Comparison of ENCODE assay signal across 15 mouse cellular contexts in genomic region chr13:95647248-95647647, GRCm38 (mm10). TPM values are rescaled to one million over a fixed set of nuclear protein-coding genes. Genes with fewer than 3 reads are reported as not detected.
DNase-seq lines count a peak whose midpoint lies in the region; ATAC-seq and TF ChIP-seq lines count a peak whose summit lies in the region.
"Had no signal": no experiment of that assay in that cellular context is flagged by ENCODE, and none has a peak within 500 bp of the region (broad histone marks: within the 10 kb centered on the region; RNA-seq: fewer than 3 reads in every experiment).

No protein-coding gene starts in this region.

- H3K4me1 ChIP-seq in heart, embryonic 11.5 days (ENCODE audit: control insufficient read depth, insufficient read depth, low read length) = peaks cover 23% of the 10 kb centered on the region
- H3K4me1 ChIP-seq in kidney, embryonic 15.5 days = peaks cover 17% of the 10 kb centered on the region
- H3K4me1 ChIP-seq in embryonic facial prominence, embryonic 15.5 days = peaks cover 15% of the 10 kb centered on the region
- H3K4me1 ChIP-seq in limb, embryonic 13.5 days = peaks cover 24% of the 10 kb centered on the region
- no peaks in the 10 kb centered on the region for H3K4me1 ChIP-seq in lung, postnatal 0 days (ENCODE audit: insufficient read depth, low read depth, low read length)

- no peak for TF ChIP-seq CTCF in lung, postnatal 0 days (IDR thresholded peaks at IDR 0.05)

- no peak overlapping the region for H3K9ac ChIP-seq in heart, embryonic 11.5 days (ENCODE audit: low read depth, low read length)
- H3K9ac ChIP-seq in kidney, embryonic 15.5 days = no peak overlapping the region
- H3K9ac ChIP-seq in embryonic facial prominence, embryonic 15.5 days = no peak overlapping the region
- no peak overlapping the region for H3K9ac ChIP-seq in limb, embryonic 13.5 days
- H3K9ac ChIP-seq in lung, postnatal 0 days (replicated peaks; ENCODE audit: low read depth) = no peak overlapping the region
- H3K9ac ChIP-seq: neural tube, embryonic 13.5 days had no signal

- no peaks in the 10 kb centered on the region for H3K27me3 ChIP-seq in heart, embryonic 11.5 days (ENCODE audit: control insufficient read depth, insufficient read depth, low read length)
- no peaks in the 10 kb centered on the region for H3K27me3 ChIP-seq in kidney, embryonic 15.5 days
- H3K27me3 ChIP-seq in embryonic facial prominence, embryonic 15.5 days = no peaks in the 10 kb centered on the region
- no peaks in the 10 kb centered on the region for H3K27me3 ChIP-seq in limb, embryonic 13.5 days
- H3K27me3 ChIP-seq in lung, postnatal 0 days (replicated peaks; ENCODE audit: insufficient read depth, low read length) = no peaks in the 10 kb centered on the region
- H3K27me3 ChIP-seq: neural tube, embryonic 13.5 days had no signal

- no peak for DNase-seq in heart, adult 11 months
- no peak for DNase-seq in kidney, adult 8-10 months
- DNase-seq in lung, postnatal 0 days (ENCODE audit: low spot score) = no peak
- no peak for DNase-seq in cerebellum, adult 9-11 months
- DNase-seq: cerebellum, postnatal 25 days; lung, postnatal 10 days; right cerebral cortex, postnatal 25 days had no signal

- no peaks in the 10 kb centered on the region for H3K36me3 ChIP-seq in heart, embryonic 11.5 days (ENCODE audit: control insufficient read depth, insufficient read depth, low read length)
- H3K36me3 ChIP-seq in kidney, embryonic 15.5 days = no peaks in the 10 kb centered on the region
- H3K36me3 ChIP-seq in embryonic facial prominence, embryonic 15.5 days = peaks cover 8% of the 10 kb centered on the region; the same call in 1 of the 2 replicates
- peaks cover 18% of the 10 kb centered on the region; the same call in 1 of the 2 replicates for H3K36me3 ChIP-seq in limb, embryonic 13.5 days
- no peaks in the 10 kb centered on the region for H3K36me3 ChIP-seq in lung, postnatal 0 days (ENCODE audit: insufficient read depth, low read length)
- H3K36me3 ChIP-seq: neural tube, embryonic 13.5 days had no signal

- no peak overlapping the region for H3K4me3 ChIP-seq in heart, embryonic 11.5 days (ENCODE audit: low read depth, low read length)
- H3K4me3 ChIP-seq in kidney, embryonic 15.5 days (replicated peaks) = no peak overlapping the region
- no peak overlapping the region for H3K4me3 ChIP-seq in embryonic facial prominence, embryonic 15.5 days (replicated peaks)
- H3K4me3 ChIP-seq in limb, embryonic 13.5 days = no peak overlapping the region
- no peak overlapping the region for H3K4me3 ChIP-seq in lung, postnatal 0 days (ENCODE audit: low read depth, low read length)
- H3K4me3 ChIP-seq: neural tube, embryonic 13.5 days had no signal

- WGBS in heart, embryonic 11.5 days (ENCODE audit: insufficient replicate concordance) = 44% methylated on average over 4 of the region's 4 CpGs
- 24% methylated on average over 4 of the region's 4 CpGs for WGBS in kidney, embryonic 15.5 days
- 45% methylated on average over 4 of the region's 4 CpGs for WGBS in embryonic facial prominence, embryonic 15.5 days
- WGBS in limb, embryonic 13.5 days = 25% methylated on average over 4 of the region's 4 CpGs
- 65% methylated on average over 4 of the region's 4 CpGs for WGBS in lung, postnatal 0 days

- ATAC-seq in heart, embryonic 11.5 days (replicated peaks; ENCODE audit: insufficient number of reproducible peaks, low FRiP score, low TSS enrichment) = 0 out of 2 replicates have a peak, but pooled peaks have one; percentile 10
- ATAC-seq in kidney, embryonic 15.5 days (replicated peaks; ENCODE audit: low FRiP score) = peak; percentile 55
- ATAC-seq in embryonic facial prominence, embryonic 15.5 days (ENCODE audit: insufficient number of reproducible peaks, low FRiP score, low TSS enrichment, low read depth) = no peak
- ATAC-seq in limb, embryonic 13.5 days (ENCODE audit: low FRiP score, low read depth) = no peak
- ATAC-seq in lung, postnatal 0 days = no peak
- ATAC-seq: activated CD4-positive, CD25-positive, alpha-beta regulatory T cell, adult 4 months; forebrain, embryonic 14.5 days; intestine, embryonic 16.5 days had no signal

- H3K4me2 ChIP-seq in heart, embryonic 11.5 days = no peak overlapping the region
- no peak overlapping the region for H3K4me2 ChIP-seq in kidney, embryonic 15.5 days
- H3K4me2 ChIP-seq in embryonic facial prominence, embryonic 15.5 days (replicated peaks) = no peak overlapping the region
- no peak overlapping the region for H3K4me2 ChIP-seq in limb, embryonic 13.5 days (replicated peaks)
- H3K4me2 ChIP-seq in lung, postnatal 0 days (replicated peaks; ENCODE audit: low read depth, low read length) = no peak overlapping the region
- H3K4me2 ChIP-seq: neural tube, embryonic 13.5 days had no signal

- no peaks in the 10 kb centered on the region for H3K9me3 ChIP-seq in heart, embryonic 11.5 days (replicated peaks; ENCODE audit: control insufficient read depth, low read length)
- H3K9me3 ChIP-seq in kidney, embryonic 15.5 days (replicated peaks) = no peaks in the 10 kb centered on the region
- no peaks in the 10 kb centered on the region for H3K9me3 ChIP-seq in embryonic facial prominence, embryonic 15.5 days (replicated peaks)
- H3K9me3 ChIP-seq in limb, embryonic 13.5 days = no peaks in the 10 kb centered on the region
- no peaks in the 10 kb centered on the region for H3K9me3 ChIP-seq in lung, postnatal 0 days (ENCODE audit: low read length)
- H3K9me3 ChIP-seq: neural tube, embryonic 13.5 days had no signal

- no peak for TF ChIP-seq EP300 in lung, postnatal 0 days (IDR thresholded peaks at IDR 0.05)

- peak overlapping the region; percentile 18; the same call in 1 of the 2 replicates for H3K27ac ChIP-seq in heart, embryonic 11.5 days (ENCODE audit: low read depth, low read length)
- peak overlapping the region; percentile 86 for H3K27ac ChIP-seq in kidney, embryonic 15.5 days
- H3K27ac ChIP-seq in embryonic facial prominence, embryonic 15.5 days (replicated peaks) = peak overlapping the region; percentile 29; the same call in 1 of the 2 replicates
- H3K27ac ChIP-seq in limb, embryonic 13.5 days = peak overlapping the region; percentile 52
- no peak overlapping the region for H3K27ac ChIP-seq in lung, postnatal 0 days (ENCODE audit: low read length)
- H3K27ac ChIP-seq: neural tube, embryonic 13.5 days had no signal

RNA-seq across cellular contexts. Expression of gene F2r, which starts 29.0 kb away (rescaled TPM):
- polyA plus RNA-seq in heart, embryonic 11.5 days (2014; fragmentation: Nextera tagmentation; extraction: Ambion mirVana) = 171 and 195 TPM in 2 replicates
- 126 TPM in 2 replicates for polyA plus RNA-seq in kidney, embryonic 15.5 days (2015; fragmentation: Nextera tagmentation; extraction: Ambion mirVana)
- polyA plus RNA-seq in embryonic facial prominence, embryonic 15.5 days (2015; fragmentation: Nextera tagmentation; extraction: Ambion mirVana) = 81.7 and 82.3 TPM in 2 replicates
- polyA plus RNA-seq in limb, embryonic 13.5 days (2015; fragmentation: Nextera tagmentation; extraction: Ambion mirVana) = 101 and 102 TPM in 2 replicates
- polyA plus RNA-seq in lung, postnatal 0 days (2015; fragmentation: Nextera tagmentation; extraction: Ambion mirVana) = 118 and 134 TPM in 2 replicates

RNA-seq across cellular contexts. Expression of gene F2rl2, which starts 49.4 kb away (rescaled TPM):
- polyA plus RNA-seq in heart, embryonic 11.5 days (2014; fragmentation: Nextera tagmentation; extraction: Ambion mirVana) = 4.0 and 4.1 TPM in 2 replicates
- polyA plus RNA-seq in kidney, embryonic 15.5 days (2015; fragmentation: Nextera tagmentation; extraction: Ambion mirVana) = 0.30 and 0.52 TPM in 2 replicates
- 0.31 and 0.32 TPM in 2 replicates for polyA plus RNA-seq in embryonic facial prominence, embryonic 15.5 days (2015; fragmentation: Nextera tagmentation; extraction: Ambion mirVana)
- 0.38 and 0.98 TPM in 2 replicates for polyA plus RNA-seq in limb, embryonic 13.5 days (2015; fragmentation: Nextera tagmentation; extraction: Ambion mirVana)
- 1.2 and 1.4 TPM in 2 replicates for polyA plus RNA-seq in lung, postnatal 0 days (2015; fragmentation: Nextera tagmentation; extraction: Ambion mirVana)

Comparison
In these comparisons a context has a peak if more than half of its experiments do, and no peak if none do; other contexts are left out.
1. ATAC-seq: peak in heart, embryonic 11.5 days (single experiment) and kidney, embryonic 15.5 days (single experiment); none in embryonic facial prominence, embryonic 15.5 days (single experiment), limb, embryonic 13.5 days (single experiment) and lung, postnatal 0 days (single experiment).